Mouse (Mus musculus): ENCODE measurements around the gene Ssna1. TPM values are rescaled to one million over a fixed set of nuclear protein-coding genes. Genes with fewer than 3 reads are reported as not detected.

Ssna1 gene
- polyA plus RNA-seq, 1 experiment from 2014 or later, result 222 TPM

- peaks cover 1% of the 10 kb centered on the region; the same call in 1 of the 2 replicates for H3K4me1 ChIP-seq (replicated peaks; ENCODE audit: control insufficient read depth, insufficient read depth, low read length)
- H3K9ac ChIP-seq (ENCODE audit: low read length), result no peak overlapping the region
- H3K27me3 ChIP-seq (ENCODE audit: control insufficient read depth, insufficient read depth, low read length), result peaks cover 42% of the 10 kb centered on the region
- no peak overlapping the region for H3K27ac ChIP-seq (ENCODE audit: low read depth, low read length)
- ATAC-seq (replicated peaks; ENCODE audit: low FRiP score) (no peak), DNase-seq (ENCODE audit: low spot score) (no peak)
- no peaks in the 10 kb centered on the region for H3K9me3 ChIP-seq (ENCODE audit: control insufficient read depth, low read length)
- 54% methylated on average over 7 of the region's 7 CpGs for WGBS
- peaks cover 7% of the 10 kb centered on the region; the same call in 1 of the 2 replicates for H3K36me3 ChIP-seq (ENCODE audit: control insufficient read depth, insufficient read depth, low read length)
- H3K4me3 ChIP-seq (ENCODE audit: low read depth, low read length), result no peak overlapping the region
- no peak overlapping the region for H3K4me2 ChIP-seq (ENCODE audit: low read depth, low read length, severe bottlenecking)
Measured at GRCm38 (mm10) chr2:25286837-25287636, 14.8 kb upstream of the Ssna1 start.

DNA sequence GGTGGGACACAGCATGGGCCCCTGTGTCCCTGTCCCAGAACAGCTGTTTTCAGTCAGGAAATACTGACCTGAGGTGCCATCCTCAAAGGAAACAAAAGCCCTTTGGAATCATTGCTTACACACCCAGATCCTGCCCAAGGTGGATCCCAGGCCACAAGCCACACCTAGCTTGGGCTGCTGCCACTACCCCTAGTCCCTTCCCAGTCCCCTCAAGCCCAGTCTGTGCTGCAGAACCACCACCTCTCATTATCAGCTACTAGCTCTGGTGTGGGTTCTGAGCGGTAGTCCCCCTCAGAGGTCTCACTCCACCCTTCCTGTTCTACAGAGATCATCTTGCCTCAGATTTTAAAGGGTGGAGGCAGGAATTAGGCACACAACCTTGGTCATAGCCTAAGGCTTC, 14.1 kb upstream of the Ssna1 start:
- no peak for ATAC-seq (replicated peaks; ENCODE audit: low FRiP score)
- Histone ChIP-seq H3K4me2 (ENCODE audit: low read depth, low read length, severe bottlenecking) (no peak overlapping the region), H3K27ac (ENCODE audit: low read depth, low read length) (no peak overlapping the region), H3K36me3 (ENCODE audit: control insufficient read depth, insufficient read depth, low read length) (peaks cover 7% of the 10 kb centered on the region; the same call in 1 of the 2 replicates), H3K9me3 (ENCODE audit: control insufficient read depth, low read length) (no peaks in the 10 kb centered on the region), H3K4me3 (ENCODE audit: low read depth, low read length) (no peak overlapping the region), H3K4me1 (replicated peaks; ENCODE audit: control insufficient read depth, insufficient read depth, low read length) (no peaks in the 10 kb centered on the region; the same call in 1 of the 2 replicates), H3K27me3 (ENCODE audit: control insufficient read depth, insufficient read depth, low read length) (peaks cover 35% of the 10 kb centered on the region), H3K9ac (ENCODE audit: low read length) (no peak overlapping the region)
- WGBS, result 88% methylated on average over 1 of the region's 1 CpGs
- DNase-seq (ENCODE audit: low spot score), result no peak

- Histone ChIP-seq H3K9me3 (ENCODE audit: control insufficient read depth, low read length) (no peaks in the 10 kb centered on the region), H3K9ac (ENCODE audit: low read length) (no peak overlapping the region), H3K4me2 (ENCODE audit: low read depth, low read length, severe bottlenecking) (no peak overlapping the region), H3K27me3 (ENCODE audit: control insufficient read depth, insufficient read depth, low read length) (peaks cover 27% of the 10 kb centered on the region), H3K27ac (ENCODE audit: low read depth, low read length) (no peak overlapping the region), H3K4me3 (ENCODE audit: low read depth, low read length) (no peak overlapping the region), H3K4me1 (replicated peaks; ENCODE audit: control insufficient read depth, insufficient read depth, low read length) (no peaks in the 10 kb centered on the region), H3K36me3 (ENCODE audit: control insufficient read depth, insufficient read depth, low read length) (peaks cover 7% of the 10 kb centered on the region; the same call in 1 of the 2 replicates)
- ATAC-seq (replicated peaks; ENCODE audit: low FRiP score) (no peak), DNase-seq (ENCODE audit: low spot score) (no peak)
- 97% methylated on average over 2 of the region's 2 CpGs for WGBS
Measured at GRCm38 (mm10) chr2:25285551-25285950, 13.3 kb upstream of the Ssna1 start.

DNA sequence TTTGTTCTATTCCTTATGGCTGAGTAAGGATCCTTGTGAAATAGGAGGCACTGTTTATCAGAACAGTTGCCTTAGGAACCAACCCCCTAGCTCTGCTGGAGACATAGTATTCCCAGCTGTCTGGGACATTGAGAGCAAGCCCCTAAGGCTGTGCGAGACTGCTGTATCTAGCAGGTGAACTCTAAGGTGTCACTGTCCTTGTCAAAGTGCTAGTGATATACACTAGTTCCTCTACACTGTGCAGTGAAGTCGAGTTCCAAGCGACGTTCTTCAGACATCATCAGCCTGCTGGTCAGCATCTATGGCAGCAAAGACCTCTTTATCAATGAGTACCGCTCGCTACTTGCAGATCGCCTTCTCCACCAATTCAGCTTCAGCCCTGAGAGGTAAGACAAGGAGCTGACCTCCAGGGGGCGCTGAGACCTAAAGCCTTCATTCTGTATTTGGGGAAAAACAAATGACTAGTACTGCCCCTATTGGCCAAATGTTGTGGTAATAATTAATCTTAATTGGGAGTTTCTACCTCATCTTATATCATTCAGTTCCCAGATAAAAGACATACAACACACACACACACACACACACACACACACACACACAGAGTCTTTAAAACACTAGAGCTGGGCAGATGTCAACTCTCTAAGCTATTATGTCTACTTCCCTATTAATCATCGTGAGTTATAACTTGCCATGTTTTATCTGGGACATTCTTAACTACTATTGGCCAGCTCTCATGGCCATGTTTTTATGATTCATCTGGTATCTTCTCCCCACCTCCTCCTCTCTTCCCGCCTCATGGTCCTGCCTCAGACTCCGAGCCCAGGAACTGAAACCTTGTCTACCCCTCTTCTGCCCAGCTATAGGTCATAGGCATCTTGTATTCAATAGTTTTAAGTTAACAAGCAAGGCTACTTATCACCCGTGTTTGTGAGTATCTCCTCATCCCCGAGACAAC, 7.0 kb upstream of the Ssna1 start:
- H3K9me3 ChIP-seq (ENCODE audit: control insufficient read depth, low read length), result no peaks in the 10 kb centered on the region
- DNase-seq (ENCODE audit: low spot score) (peak; percentile 89), ATAC-seq (replicated peaks; ENCODE audit: low FRiP score) (no peak; the same call in 1 of the 2 replicates)
- no peak overlapping the region for H3K4me3 ChIP-seq (ENCODE audit: low read depth, low read length)
- no peak overlapping the region for H3K27ac ChIP-seq (ENCODE audit: low read depth, low read length)
- H3K4me2 ChIP-seq (ENCODE audit: low read depth, low read length, severe bottlenecking), result no peak overlapping the region
- no peak overlapping the region for H3K9ac ChIP-seq (ENCODE audit: low read length)
- H3K36me3 ChIP-seq (ENCODE audit: control insufficient read depth, insufficient read depth, low read length), result peaks cover 12% of the 10 kb centered on the region
- WGBS, result 63% methylated on average over 13 of the region's 13 CpGs
- H3K27me3 ChIP-seq (ENCODE audit: control insufficient read depth, insufficient read depth, low read length), result no peaks in the 10 kb centered on the region
- H3K4me1 ChIP-seq (replicated peaks; ENCODE audit: control insufficient read depth, insufficient read depth, low read length), result no peaks in the 10 kb centered on the region

DNA sequence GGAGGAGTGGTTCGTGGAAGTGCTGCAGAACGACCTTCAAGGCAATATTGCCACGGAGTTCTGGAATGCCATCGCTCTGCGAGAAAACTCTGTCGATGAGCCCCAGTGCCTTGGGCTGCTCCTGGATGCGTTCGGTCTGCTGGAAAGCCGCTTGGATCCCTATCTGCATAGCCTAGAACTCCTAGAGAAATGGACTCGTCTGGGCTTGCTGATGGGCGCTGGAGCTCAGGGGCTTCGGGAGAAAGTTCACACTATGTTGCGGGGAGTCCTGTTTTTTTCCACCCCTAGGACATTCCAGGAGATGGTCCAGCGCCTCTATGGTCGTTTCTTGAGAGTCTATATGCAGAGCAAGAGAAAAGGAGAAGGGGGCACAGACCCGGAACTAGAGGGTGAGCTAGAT, 772 bp upstream of the Ssna1 start:
- H3K9ac ChIP-seq (ENCODE audit: low read length), result peak overlapping the region; percentile 70
- peak overlapping the region; percentile 68 for H3K4me2 ChIP-seq (ENCODE audit: low read depth, low read length, severe bottlenecking)
- H3K36me3 ChIP-seq (ENCODE audit: control insufficient read depth, insufficient read depth, low read length), result peaks cover 5% of the 10 kb centered on the region
- H3K9me3 ChIP-seq (ENCODE audit: control insufficient read depth, low read length), result no peaks in the 10 kb centered on the region
- DNase-seq (ENCODE audit: low spot score) (no peak), ATAC-seq (replicated peaks; ENCODE audit: low FRiP score) (no peak)
- peak overlapping the region; percentile 91 for H3K4me3 ChIP-seq (ENCODE audit: low read depth, low read length)
- H3K27me3 ChIP-seq (ENCODE audit: control insufficient read depth, insufficient read depth, low read length), result no peaks in the 10 kb centered on the region
- 39% methylated on average over 16 of the region's 16 CpGs for WGBS
- H3K4me1 ChIP-seq (replicated peaks; ENCODE audit: control insufficient read depth, insufficient read depth, low read length), result peaks cover 18% of the 10 kb centered on the region
- no peak overlapping the region for H3K27ac ChIP-seq (ENCODE audit: low read depth, low read length)

- Histone ChIP-seq H3K9me3 (ENCODE audit: control insufficient read depth, low read length) (no peaks in the 10 kb centered on the region), H3K4me2 (ENCODE audit: low read depth, low read length, severe bottlenecking) (peak overlapping the region; percentile 68), H3K4me3 (ENCODE audit: low read depth, low read length) (peak overlapping the region; percentile 91), H3K36me3 (ENCODE audit: control insufficient read depth, insufficient read depth, low read length) (peaks cover 5% of the 10 kb centered on the region), H3K27ac (ENCODE audit: low read depth, low read length) (no peak overlapping the region), H3K27me3 (ENCODE audit: control insufficient read depth, insufficient read depth, low read length) (no peaks in the 10 kb centered on the region), H3K4me1 (replicated peaks; ENCODE audit: control insufficient read depth, insufficient read depth, low read length) (peaks cover 18% of the 10 kb centered on the region), H3K9ac (ENCODE audit: low read length) (peak overlapping the region; percentile 70)
- ATAC-seq (replicated peaks; ENCODE audit: low FRiP score) (peak; percentile 62), DNase-seq (ENCODE audit: low spot score) (no peak)
- WGBS, result under 1% methylated on average over 28 of the region's 29 CpGs
Measured at GRCm38 (mm10) chr2:25272515-25272914, 277 bp upstream of the Ssna1 start.

DNA sequence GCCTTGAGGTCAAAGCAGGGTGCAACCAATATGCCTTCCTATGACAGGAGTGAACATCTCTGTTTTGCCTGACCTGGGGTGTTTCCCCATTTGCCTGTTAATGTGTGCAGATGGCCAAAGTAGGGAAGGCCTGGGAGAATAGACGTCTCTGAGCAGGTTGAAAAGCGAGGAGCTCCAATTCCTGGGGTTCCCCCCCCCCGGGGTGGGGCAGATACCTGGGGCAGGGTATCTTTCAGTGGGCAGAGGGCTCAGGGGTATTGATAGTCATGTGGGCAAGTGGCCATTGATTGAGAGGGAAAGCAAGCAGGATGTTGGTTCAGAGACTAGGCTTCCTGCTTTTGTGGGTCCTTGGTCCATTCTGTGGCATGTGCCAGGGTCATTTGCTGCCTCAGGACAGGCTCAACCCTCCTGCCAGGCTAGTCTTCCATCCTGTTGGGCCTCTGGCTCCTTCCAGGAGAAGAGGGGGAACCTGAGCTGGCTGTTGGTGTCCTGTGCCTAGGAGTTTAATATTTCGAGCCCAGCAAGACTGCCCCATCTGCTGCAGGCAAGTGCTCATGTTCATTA, 4.4 kb downstream of the Ssna1 start:
- Histone ChIP-seq H3K4me3 (ENCODE audit: low read depth, low read length) (no peak overlapping the region), H3K27ac (ENCODE audit: low read depth, low read length) (no peak overlapping the region), H3K9ac (ENCODE audit: low read length) (no peak overlapping the region), H3K4me2 (ENCODE audit: low read depth, low read length, severe bottlenecking) (no peak overlapping the region), H3K27me3 (ENCODE audit: control insufficient read depth, insufficient read depth, low read length) (peaks cover 16% of the 10 kb centered on the region), H3K4me1 (replicated peaks; ENCODE audit: control insufficient read depth, insufficient read depth, low read length) (peaks cover 26% of the 10 kb centered on the region), H3K9me3 (ENCODE audit: control insufficient read depth, low read length) (no peaks in the 10 kb centered on the region), H3K36me3 (ENCODE audit: control insufficient read depth, insufficient read depth, low read length) (no peaks in the 10 kb centered on the region; the same call in 1 of the 2 replicates)
- ATAC-seq (replicated peaks; ENCODE audit: low FRiP score) (no peak), DNase-seq (ENCODE audit: low spot score) (no peak)
- WGBS, result 75% methylated on average over 4 of the region's 4 CpGs

DNA sequence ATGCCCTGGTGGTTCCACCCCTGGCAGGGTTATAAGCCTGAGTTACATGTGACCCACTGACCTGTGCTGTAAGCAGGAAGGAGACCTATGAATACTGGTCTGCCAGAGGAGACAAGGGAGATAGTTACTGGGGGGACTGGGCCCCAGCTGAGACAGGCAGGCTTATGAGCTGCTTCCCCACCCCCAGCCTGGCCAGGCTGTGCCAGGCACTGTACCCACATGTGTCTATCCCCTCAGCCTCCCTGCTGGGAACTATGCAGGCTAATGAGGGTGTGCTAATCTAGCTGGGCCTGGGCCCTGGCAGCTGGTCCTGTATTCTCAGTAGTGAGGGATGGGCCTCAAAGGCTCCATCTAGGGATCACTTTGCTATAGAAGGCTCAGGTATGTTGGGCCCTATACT, 5.0 kb downstream of the Ssna1 start:
- DNase-seq (ENCODE audit: low spot score) (no peak), ATAC-seq (replicated peaks; ENCODE audit: low FRiP score) (no peak)
- H3K9ac ChIP-seq (ENCODE audit: low read length), result no peak overlapping the region
- no peak overlapping the region for H3K4me2 ChIP-seq (ENCODE audit: low read depth, low read length, severe bottlenecking)
- H3K4me3 ChIP-seq (ENCODE audit: low read depth, low read length), result no peak overlapping the region
- H3K36me3 ChIP-seq (ENCODE audit: control insufficient read depth, insufficient read depth, low read length), result no peaks in the 10 kb centered on the region; the same call in 1 of the 2 replicates
- H3K4me1 ChIP-seq (replicated peaks; ENCODE audit: control insufficient read depth, insufficient read depth, low read length), result peaks cover 26% of the 10 kb centered on the region
- no peaks in the 10 kb centered on the region for H3K9me3 ChIP-seq (ENCODE audit: control insufficient read depth, low read length)
- H3K27ac ChIP-seq (ENCODE audit: low read depth, low read length), result no peak overlapping the region
- peaks cover 16% of the 10 kb centered on the region for H3K27me3 ChIP-seq (ENCODE audit: control insufficient read depth, insufficient read depth, low read length)
